Mouse (Mus musculus): ENCODE results near the gene Gm7978.
"Not testable (repeated sequence)": the region's sequence is repeated elsewhere in the genome, so short reads cannot be mapped to it uniquely, and the experiment has no call there.

Gene Gm7978

GRCm38 (mm10) chr5:95736073-95736472 lies at the start of gene Gm7978:
Gene Gm7978, minus strand, starts transcription at chr5:95736173.
- DNase-seq (ENCODE audit: low read depth, low spot score): not testable (repeated sequence)

- not testable (repeated sequence) for DNase-seq (ENCODE audit: low read depth, low spot score)
Measured at GRCm38 (mm10) chr5:95775690-95776089, 39.7 kb upstream of the Gm7978 start, which contains the start of gene E330014E10Rik. Gene E330014E10Rik, plus strand, starts transcription at chr5:95775990.

- DNase-seq (ENCODE audit: low read depth, low spot score): not testable (repeated sequence)
Measured at GRCm38 (mm10) chr5:95741714-95742113, 5.7 kb upstream of the Gm7978 start, which contains the start of gene Gm7982. Gene Gm7982, plus strand, starts transcription at chr5:95742014.
